Mouse (Mus musculus) heart, postnatal 36 days (tissue): ENCODE results near the gene Skint3. TPM values are rescaled to one million over a fixed set of nuclear protein-coding genes. Genes with fewer than 3 reads are reported as not detected.
"Not testable (repeated sequence)": the region's sequence is repeated elsewhere in the genome, so short reads cannot be mapped to it uniquely, and the experiment has no call there.

Experiments
- DNase-seq, 2 experiments: peaks; one replicate each; pipeline ENCODE4 v3.0.0; 2021 to 2022
- intact Hi-C: fragments of 180-260 bp; cut with DNase I; formaldehyde crosslinking; loops from one replicate; pipeline ENCODE4 v1.15.1; 2025
- total RNA-seq, 2 experiments: library from RNA; stranded (reverse); gene quantifications; 2 replicates each; pipeline ENCODE4 v1.2.3; 2021

Gene Skint3
- not detected for total RNA-seq

DNA sequence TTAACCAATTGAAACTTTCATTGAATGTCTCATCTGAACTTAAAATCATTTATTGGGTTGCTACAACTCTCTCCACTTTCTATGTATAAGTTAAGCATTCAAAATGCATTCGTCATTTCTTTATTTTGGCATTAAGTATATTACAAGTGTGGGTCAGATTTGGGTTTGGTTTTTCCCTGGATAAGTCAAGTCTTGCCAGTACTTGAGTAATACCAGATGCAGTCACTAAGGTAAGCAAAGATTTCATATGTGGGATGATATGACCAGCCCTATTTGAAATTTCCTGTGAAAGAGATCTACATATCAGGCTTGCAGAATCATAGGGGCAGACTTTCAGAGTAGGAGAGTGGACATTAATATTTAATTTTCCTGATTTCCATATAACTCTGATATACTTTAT, at the start of gene Skint3:
Gene Skint3, plus strand, starts transcription at position 301 of the 400 bp plus-strand sequence.
- no peak for DNase-seq
- intact Hi-C loops = no loop called here

DNA sequence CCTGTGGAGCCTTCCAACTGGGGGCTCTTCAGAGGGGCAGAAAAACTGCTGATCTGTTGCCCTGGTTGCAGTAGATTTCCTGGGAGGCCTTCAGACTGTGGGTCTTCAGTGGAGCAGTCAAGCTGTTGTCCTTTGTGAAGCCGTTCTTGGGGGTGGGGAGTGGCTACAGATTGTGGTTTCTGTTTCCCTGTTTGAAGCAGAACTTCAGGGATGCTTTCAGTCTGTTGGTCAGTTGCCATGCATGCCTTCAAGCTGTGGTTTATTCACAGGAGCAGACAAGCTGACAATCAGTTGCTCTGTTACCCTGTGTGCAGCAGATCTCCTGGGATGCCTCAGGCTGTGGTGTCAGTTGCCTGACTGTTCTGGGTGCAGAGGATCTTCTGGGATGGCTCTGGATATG, 11.4 kb downstream of the Skint3 start:
- intact Hi-C loops = no loop called here
- no peak for DNase-seq

DNA sequence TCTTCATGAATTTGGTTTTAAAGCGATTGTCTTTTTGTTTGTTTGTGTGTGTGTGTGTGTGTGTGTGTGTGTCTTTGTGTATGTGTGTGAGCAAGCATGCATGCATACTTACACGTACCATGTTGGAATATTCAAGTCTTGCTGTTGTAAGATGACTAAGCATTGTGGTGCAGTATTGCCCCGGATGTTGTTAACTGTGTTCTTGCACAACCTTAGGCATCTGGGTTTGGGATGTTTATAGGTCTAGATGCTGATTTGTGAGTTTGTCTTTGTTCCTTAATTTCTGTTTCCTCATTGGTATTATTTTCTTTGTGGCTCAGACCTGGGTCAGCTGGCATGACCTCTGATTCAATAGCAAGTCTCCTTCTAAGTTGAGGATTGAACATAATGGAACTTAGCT, 11.9 kb downstream of the Skint3 start:
- DNase-seq = no peak
- intact Hi-C loops = no loop called here

DNA sequence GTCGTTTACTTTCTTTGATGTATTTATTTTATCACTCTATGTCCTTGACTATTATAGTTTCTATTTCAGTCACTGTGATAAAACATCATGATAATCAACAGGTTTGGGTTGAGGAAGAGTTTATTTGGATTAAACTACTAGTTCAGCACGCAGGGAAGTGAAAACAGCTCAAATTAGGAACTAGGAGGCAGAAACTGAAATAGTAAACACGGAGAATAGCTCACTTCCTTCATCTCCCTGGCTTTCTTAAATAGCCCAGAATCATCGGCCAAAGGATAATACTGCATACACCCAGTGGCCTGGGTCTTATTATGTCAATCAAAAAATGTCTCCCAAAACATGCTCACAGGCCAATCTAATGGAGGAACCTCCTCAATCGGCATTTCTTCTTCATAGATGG, 24.0 kb downstream of the Skint3 start:
- no peak for DNase-seq
- intact Hi-C loops = no loop called here

DNA sequence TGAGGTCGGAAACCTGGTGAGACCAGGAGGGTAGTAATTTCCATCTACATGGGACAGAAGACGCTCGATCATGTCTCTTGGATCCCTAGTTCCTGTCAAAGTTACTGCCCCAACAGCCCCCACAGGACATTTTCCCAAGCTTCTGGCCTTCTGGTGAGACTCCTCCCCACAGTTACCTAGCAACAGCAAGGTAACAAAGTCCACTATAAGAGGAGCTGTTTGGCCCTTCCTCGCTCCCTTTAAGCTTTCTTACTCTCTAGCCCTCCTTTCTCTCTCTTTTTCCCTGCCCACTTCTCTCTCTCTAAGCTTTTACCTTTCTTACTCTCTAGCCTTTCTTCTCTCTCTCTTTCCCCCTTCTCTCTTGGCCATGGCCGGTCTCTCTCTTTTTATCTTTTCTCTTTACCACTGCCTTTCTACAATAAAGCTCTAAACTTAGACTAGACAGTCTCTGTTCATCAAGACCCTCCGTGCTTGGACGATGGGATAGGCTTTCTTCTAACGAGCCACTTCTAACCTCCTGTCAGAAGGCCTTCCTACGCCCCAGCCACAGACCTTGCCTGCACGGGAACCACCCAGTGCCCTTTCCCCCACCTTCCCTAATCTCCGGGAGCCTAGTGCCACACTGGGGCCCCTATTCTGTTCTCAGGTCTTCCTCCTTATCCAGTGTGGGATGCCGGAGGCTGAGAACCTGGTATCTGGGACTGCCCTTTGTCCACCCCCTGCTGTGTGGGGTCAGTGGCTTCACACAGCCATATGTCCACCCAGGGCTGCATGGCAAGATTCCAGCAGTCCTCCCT, 55.3 kb downstream of the Skint3 start:
- DNase-seq = no peak
- intact Hi-C loops = no loop called here

DNA sequence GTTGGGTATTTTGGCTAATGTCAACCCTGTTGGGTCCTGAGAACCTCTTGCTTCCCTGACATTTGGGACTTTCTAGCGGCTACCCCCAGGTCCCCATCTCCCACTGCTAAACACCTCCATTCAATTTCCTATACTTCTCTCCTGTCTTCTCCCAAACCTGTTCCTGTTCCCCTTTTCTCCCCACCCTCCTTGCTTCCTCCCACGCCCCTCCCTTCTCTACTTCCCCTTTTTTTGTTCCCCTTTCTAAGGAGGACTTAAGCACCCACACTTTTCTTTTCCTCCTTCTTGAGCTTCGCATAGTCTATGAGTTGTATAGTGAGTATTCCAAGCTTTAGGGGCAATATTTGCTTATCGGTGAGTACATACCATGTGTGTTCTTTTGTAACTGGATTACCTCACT, 56.4 kb downstream of the Skint3 start:
- no peak for DNase-seq
- intact Hi-C loops = no loop called here

DNA sequence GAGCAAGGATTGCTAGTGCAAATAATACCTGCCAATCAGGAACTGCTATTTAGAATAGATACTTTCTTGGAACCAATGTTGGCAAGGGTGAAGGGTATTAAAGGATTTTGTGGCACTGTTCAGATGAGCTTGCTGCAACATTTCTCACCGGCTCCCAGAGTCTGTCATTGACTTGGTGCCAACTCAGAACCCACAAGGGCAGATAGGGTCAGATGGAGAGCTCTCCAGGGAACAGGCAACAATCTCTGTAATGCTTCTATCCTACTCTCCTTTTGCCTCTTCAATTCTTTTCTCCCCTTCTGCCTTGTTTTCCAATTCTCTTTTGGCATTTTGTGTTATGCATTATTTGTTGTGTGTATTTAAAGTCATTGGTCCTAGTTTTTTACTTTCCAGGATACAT, 70.3 kb downstream of the Skint3 start:
- intact Hi-C loops = no loop called here

DNA sequence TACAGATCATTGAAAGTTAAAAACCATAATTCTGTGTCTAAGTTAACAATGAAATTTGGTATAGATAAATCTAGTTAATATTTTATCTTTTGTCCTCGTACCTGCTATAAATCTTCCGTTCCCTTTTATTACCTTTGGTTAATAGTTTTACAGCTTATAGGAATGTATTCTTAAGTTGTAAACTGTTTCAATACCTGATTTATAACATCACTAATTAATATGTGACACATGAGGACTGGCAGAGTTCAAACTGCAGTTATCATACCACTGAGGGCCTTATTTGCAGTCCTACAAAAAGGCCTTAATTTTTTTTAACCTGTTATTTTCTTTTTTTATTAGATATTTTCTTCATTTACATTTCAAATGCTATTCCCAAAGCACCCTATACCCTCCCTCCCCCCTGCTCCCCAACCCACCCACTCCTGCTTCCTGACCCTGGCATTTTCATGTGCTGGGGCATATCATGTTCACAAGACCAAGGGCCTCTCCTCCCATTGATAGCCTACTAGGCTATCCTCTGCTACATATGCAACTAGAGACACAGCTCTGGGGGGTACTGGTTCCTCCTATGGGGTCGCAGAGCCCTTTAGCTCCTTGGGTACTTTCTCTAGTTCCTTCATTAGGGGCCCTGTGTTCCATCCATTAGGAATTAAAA, 70.9 kb downstream of the Skint3 start:
- intact Hi-C loops = no loop called here

More for the DNA sequence above, 70.3 kb downstream of the Skint3 start:
- no peak for DNase-seq

DNA sequence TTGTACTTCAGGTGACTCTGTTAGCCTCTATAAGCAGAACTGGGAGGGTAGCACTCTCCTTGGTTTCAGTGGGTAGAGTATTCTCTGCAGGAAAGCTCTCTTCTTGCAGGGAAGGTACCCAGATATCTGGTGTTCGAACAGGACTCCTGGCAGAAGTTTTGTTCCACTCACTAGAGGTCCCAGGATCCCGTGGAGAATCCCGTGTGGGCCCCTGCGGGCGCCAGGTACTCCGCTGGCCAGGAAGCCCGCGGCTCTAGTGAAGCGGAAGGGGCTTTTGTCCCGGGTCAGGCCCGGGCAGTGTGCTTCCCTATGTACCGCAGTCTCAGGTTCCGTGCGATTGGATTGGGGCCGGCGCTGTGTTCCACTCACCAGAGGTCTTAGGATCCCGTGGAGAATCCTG, 117.1 kb downstream of the Skint3 start:
- intact Hi-C loops, DNase-seq: not testable (repeated sequence)

More for the DNA sequence above, 70.9 kb downstream of the Skint3 start:
- no peak for DNase-seq

Other genes starting within 250 kb of the Skint3 start
- not detected for gene Skint1, start 226.0 kb upstream of the Skint3 start, total RNA-seq
- gene Skint4, start 160.2 kb upstream of the Skint3 start, total RNA-seq = not detected
- gene Skint9, start 201.7 kb downstream of the Skint3 start, total RNA-seq = not detected